ENCODE assay signal across 15 mouse cellular contexts in genomic region chr2:3277502-3277901, GRCm38 (mm10). TPM values are rescaled to one million over a fixed set of nuclear protein-coding genes. Genes with fewer than 3 reads are reported as not detected.
"Had no signal": no experiment of that assay in that cellular context is flagged by ENCODE, and none has a peak within 500 bp of the region (broad histone marks: within the 10 kb centered on the region; RNA-seq: fewer than 3 reads in every experiment).

No protein-coding gene starts in this region.

- H3K36me3 ChIP-seq: limb, embryonic 15.5 days; liver, embryonic 12.5 days; midbrain, embryonic 10.5 days; neural tube, embryonic 12.5 days had no signal

- H3K27me3 ChIP-seq: limb, embryonic 15.5 days; liver, embryonic 12.5 days; neural tube, embryonic 12.5 days had no signal

- H3K4me3 ChIP-seq: limb, embryonic 15.5 days; liver, embryonic 12.5 days; midbrain, embryonic 10.5 days; neural tube, embryonic 12.5 days had no signal

- DNase-seq: kidney, postnatal 10 days; kidney, postnatal 4 days; lung, embryonic 14.5 days; lung, postnatal 10 days; lung, postnatal 4 days; midbrain, embryonic 14.5 days; right cerebral cortex, postnatal 14 days; thymus, postnatal 36 days had no signal

RNA-seq across cellular contexts. Expression of gene Acbd7, which starts 58.5 kb away (rescaled TPM):
- total RNA-seq: megakaryocyte, adult 5-6 weeks; neutrophil, adult 5-6 weeks had no signal
- polyA plus RNA-seq: limb, embryonic 11.5 days had no signal
